ENCODE assay signal across 8 mouse cellular contexts in genomic region chr8:61606795-61607462, GRCm38 (mm10).
DNase-seq lines count a peak whose midpoint lies in the region; ATAC-seq and TF ChIP-seq lines count a peak whose summit lies in the region.

No protein-coding gene starts in this region.

- DNase-seq in CD4-positive helper T cell, adult 2 months (ENCODE audit: low read depth, low spot score) = peak; percentile 68
- peak; percentile 30 to 50 for DNase-seq in adrenal gland, postnatal 4 days (ENCODE audit: low spot score in 2 of 2)
- peak; percentile 32 to 56 for DNase-seq in frontal cortex, postnatal 10 days (ENCODE audit: low spot score in 2 of 2)
- DNase-seq in hindbrain, embryonic 10.5 days (ENCODE audit: low spot score) = peak; percentile 78
- DNase-seq in layer of hippocampus, adult 2 months (ENCODE audit: low spot score in 2 of 2) = peak; percentile 38 to 46
- peak; percentile 84 to 86 for DNase-seq in lung, adult 18-20 months
- DNase-seq in thymus, postnatal 36 days = peak; percentile 48 to 54

- H3K4me3 ChIP-seq in hindbrain, embryonic 10.5 days = no peak overlapping the region
- no peak overlapping the region for H3K4me3 ChIP-seq in layer of hippocampus, adult 2 months
- H3K4me3 ChIP-seq in neural tube, embryonic 13.5 days = no peak overlapping the region

- H3K4me1 ChIP-seq in hindbrain, embryonic 10.5 days (replicated peaks) = peaks cover 16% of the 10 kb centered on the region
- H3K4me1 ChIP-seq in neural tube, embryonic 13.5 days (replicated peaks) = peaks cover 13% of the 10 kb centered on the region

- H3K4me2 ChIP-seq in neural tube, embryonic 13.5 days = peak overlapping the region; percentile 33

- peak overlapping the region; percentile 82 for H3K27ac ChIP-seq in hindbrain, embryonic 10.5 days
- no peak overlapping the region for H3K27ac ChIP-seq in layer of hippocampus, adult 2 months
- peak overlapping the region; percentile 57 for H3K27ac ChIP-seq in neural tube, embryonic 13.5 days (replicated peaks)

- H3K36me3 ChIP-seq in hindbrain, embryonic 10.5 days = no peaks in the 10 kb centered on the region
- no peaks in the 10 kb centered on the region for H3K36me3 ChIP-seq in neural tube, embryonic 13.5 days

- H3K9ac ChIP-seq in neural tube, embryonic 13.5 days = no peak overlapping the region

- 24% methylated on average over 8 of the region's 8 CpGs for WGBS in hindbrain, embryonic 10.5 days
- WGBS in neural tube, embryonic 13.5 days = 17% methylated on average over 7 of the region's 8 CpGs

- TF ChIP-seq CTCF in layer of hippocampus, adult 2 months (conservative IDR thresholded peaks at IDR 0.05) = no peak

- ATAC-seq in neural tube, embryonic 13.5 days (ENCODE audit: low read depth) = peak; percentile 73

- 0 out of 2 replicates have a peak, but pooled peaks cover 4% of the 10 kb centered on the region for H3K9me3 ChIP-seq in hindbrain, embryonic 10.5 days
- no peaks in the 10 kb centered on the region for H3K9me3 ChIP-seq in neural tube, embryonic 13.5 days

- H3K27me3 ChIP-seq in hindbrain, embryonic 10.5 days (ENCODE audit: insufficient read depth, poor library complexity, severe bottlenecking) = no peaks in the 10 kb centered on the region
- H3K27me3 ChIP-seq in neural tube, embryonic 13.5 days = no peaks in the 10 kb centered on the region
